Mouse (Mus musculus): Measurements from ENCODE around the gene Rnf214. TPM values are rescaled to one million over a fixed set of nuclear protein-coding genes. Genes with fewer than 3 reads are reported as not detected.
A peak's percentile ranks its signal among the peaks of the same experiment; 100 is the strongest.
"Not testable (repeated sequence)": the region's sequence is repeated elsewhere in the genome, so short reads cannot be mapped to it uniquely, and the experiment has no call there.

Rnf214 gene
- total RNA-seq, 2 experiments from 2014 or later = 75.2 to 81.3 TPM

GRCm38 (mm10) chr9:45854136-45854535, 52.6 kb downstream of the Rnf214 start:
- no peak for DNase-seq (ENCODE audit: low spot score in 2 of 2)
- no peak for TF ChIP-seq CTCF (conservative IDR thresholded peaks at IDR 0.05)
- no peak overlapping the region for H3K4me3 ChIP-seq
- H3K27ac ChIP-seq = peak overlapping the region; percentile 77

GRCm38 (mm10) chr9:45853695-45854094, 53.0 kb downstream of the Rnf214 start:
- DNase-seq (ENCODE audit: low spot score in 2 of 2) = no peak
- Histone ChIP-seq H3K27ac (peak overlapping the region; percentile 77), H3K4me3 (no peak overlapping the region)
- TF ChIP-seq CTCF (conservative IDR thresholded peaks at IDR 0.05) = no peak

DNA sequence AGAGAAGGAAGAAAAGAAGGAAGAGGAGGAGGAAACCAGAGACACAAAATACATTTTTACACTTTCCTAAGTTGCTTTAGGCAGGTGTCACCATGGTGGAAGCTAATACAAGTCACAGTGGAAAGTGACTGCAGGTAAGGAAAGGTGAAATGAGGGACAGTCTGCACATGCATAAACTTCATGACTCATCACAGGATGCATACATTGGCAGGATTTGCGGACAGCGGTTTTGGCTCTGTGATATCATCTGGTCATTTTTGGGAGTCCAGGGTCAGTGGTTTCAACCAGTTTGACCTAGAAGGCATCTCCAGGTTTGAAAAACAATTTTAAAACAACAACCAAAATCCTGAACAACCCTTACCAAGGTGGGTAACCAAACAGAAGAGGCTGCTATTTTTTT, 54.9 kb downstream of the Rnf214 start:
- TF ChIP-seq CTCF (conservative IDR thresholded peaks at IDR 0.05) = no peak
- H3K27ac ChIP-seq = no peak overlapping the region; the same call in 1 of the 2 replicates
- H3K4me3 ChIP-seq = no peak overlapping the region
- DNase-seq (ENCODE audit: low spot score in 2 of 2) = no peak

DNA sequence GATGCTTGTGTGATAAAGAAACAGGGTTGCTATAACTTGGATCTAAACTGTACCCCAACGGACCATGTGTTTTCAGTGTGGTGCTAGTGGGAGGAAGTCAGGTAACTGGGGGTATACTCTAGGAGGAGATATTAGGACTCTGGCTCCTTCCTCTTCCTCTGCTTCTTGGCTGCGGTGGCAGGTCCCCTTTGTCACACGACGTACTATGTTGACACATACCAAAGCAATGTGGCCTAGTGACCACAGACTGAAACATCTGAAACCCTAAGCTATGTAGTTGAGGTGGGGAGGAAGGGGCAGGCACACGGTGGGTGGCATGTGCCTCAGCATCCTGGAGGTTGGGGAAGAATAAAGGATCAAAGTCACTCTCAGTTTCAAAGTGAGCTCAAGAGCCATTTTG, 55.4 kb downstream of the Rnf214 start:
- 0 out of 2 replicates have a peak overlapping the region, but pooled peaks have one; percentile 78 for H3K27ac ChIP-seq
- no peak for TF ChIP-seq CTCF (conservative IDR thresholded peaks at IDR 0.05)
- no peak overlapping the region for H3K4me3 ChIP-seq
- no peak for DNase-seq (ENCODE audit: low spot score in 2 of 2)

- no peak for DNase-seq (ENCODE audit: low spot score in 2 of 2)
- TF ChIP-seq CTCF (conservative IDR thresholded peaks at IDR 0.05) = no peak
- H3K27ac ChIP-seq = peak overlapping the region; percentile 78
Measured at GRCm38 (mm10) chr9:45850528-45851155, 56.1 kb downstream of the Rnf214 start.

GRCm38 (mm10) chr9:45849528-45850408, 56.9 kb downstream of the Rnf214 start:
- no peak for DNase-seq (ENCODE audit: low spot score in 2 of 2)
- peak overlapping the region; percentile 78 for H3K27ac ChIP-seq
- H3K4me3 ChIP-seq = no peak overlapping the region
- TF ChIP-seq CTCF (conservative IDR thresholded peaks at IDR 0.05) = no peak

More at GRCm38 (mm10) chr9:45850528-45851155, 56.1 kb downstream of the Rnf214 start:
- no peak overlapping the region for H3K4me3 ChIP-seq

DNA sequence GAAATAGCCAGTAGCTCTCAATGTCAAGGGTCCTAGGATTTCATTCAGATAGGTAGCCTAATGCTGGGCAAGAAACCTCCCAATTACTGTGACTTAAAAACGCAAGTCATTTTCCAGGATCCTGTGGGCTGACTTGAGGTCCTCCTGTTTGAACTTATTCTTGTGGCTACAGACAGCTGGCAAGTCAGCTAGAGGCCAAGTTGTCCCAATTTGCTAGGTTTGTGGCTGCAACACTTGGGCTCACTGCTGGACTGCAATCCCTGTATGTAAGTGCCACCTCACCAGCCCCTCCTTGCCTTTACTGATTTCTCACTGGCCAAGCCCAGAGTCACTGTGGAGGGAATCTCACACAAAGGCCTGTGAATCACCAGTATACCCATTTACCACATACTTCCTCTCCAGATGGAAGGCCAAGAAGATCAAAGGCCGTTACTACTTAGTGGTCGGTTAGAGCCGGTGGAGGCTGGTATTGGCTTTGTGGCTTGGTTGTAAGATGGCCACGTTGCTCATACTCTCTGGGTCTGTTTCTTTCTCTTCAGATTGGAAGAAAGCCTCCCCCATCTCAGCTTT, 59.7 kb downstream of the Rnf214 start:
- Histone ChIP-seq H3K27ac (no peak overlapping the region), H3K4me3 (no peak overlapping the region)
- DNase-seq (ENCODE audit: low spot score in 2 of 2) = no peak
- no peak for TF ChIP-seq CTCF (conservative IDR thresholded peaks at IDR 0.05)

DNA sequence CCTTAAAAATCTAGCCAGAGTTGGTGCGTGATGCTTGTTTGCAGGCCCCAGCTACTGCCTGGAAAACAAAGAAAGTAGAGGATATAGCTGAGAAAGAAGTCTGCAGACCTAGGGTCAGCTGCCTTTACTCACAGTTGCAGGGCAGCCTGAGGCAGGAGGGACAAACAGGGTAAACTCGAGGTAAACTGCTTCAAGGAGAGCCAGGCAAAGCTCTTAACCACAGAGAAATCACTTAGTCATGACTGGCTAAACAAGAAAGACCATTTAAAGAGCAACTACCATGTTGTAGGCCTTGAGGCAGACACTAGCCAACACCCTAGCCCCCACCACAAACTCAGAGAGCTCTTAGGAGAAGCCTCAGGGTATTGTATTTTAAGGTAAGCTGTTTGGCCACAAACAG, 60.5 kb downstream of the Rnf214 start:
- H3K4me3 ChIP-seq; H3K27ac ChIP-seq; DNase-seq (ENCODE audit: low spot score in 2 of 2): not testable (repeated sequence)

GRCm38 (mm10) chr9:45845541-45845940, 61.2 kb downstream of the Rnf214 start:
- no peak overlapping the region for H3K4me3 ChIP-seq
- DNase-seq (ENCODE audit: low spot score in 2 of 2) = no peak
- no peak for TF ChIP-seq CTCF (conservative IDR thresholded peaks at IDR 0.05)
- H3K27ac ChIP-seq = peak overlapping the region; percentile 32; the same call in 1 of the 2 replicates

DNA sequence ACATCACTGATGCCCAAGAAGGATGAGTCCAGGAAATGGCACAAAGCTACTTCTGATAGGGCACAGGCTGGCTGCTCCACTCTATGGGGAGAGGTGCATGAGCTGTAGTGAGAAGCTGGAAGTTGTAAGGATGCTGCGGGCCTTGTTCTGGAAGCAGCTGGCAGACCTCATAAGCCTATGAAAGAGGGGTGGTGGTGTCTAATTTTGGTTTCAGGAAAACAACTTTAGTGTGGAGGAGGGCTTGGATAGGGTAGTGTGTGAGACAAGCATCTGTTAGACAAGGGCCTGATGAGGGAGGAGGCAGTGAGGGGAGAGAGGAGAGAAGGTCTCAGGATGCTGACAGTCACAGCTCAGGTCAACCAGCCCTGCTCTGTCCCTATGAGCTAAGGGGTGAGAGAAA, 62.9 kb downstream of the Rnf214 start:
- H3K4me3 ChIP-seq = no peak overlapping the region
- H3K27ac ChIP-seq = no peak overlapping the region; the same call in 1 of the 2 replicates
- no peak for DNase-seq (ENCODE audit: low spot score in 2 of 2)
- no peak for TF ChIP-seq CTCF (conservative IDR thresholded peaks at IDR 0.05)

- TF ChIP-seq CTCF (conservative IDR thresholded peaks at IDR 0.05) = no peak
- no peak for DNase-seq (ENCODE audit: low spot score in 2 of 2)
- Histone ChIP-seq H3K27ac (peak overlapping the region; percentile 46; the same call in 1 of the 2 replicates), H3K4me3 (no peak overlapping the region; the same call in 1 of the 2 replicates)
Measured at GRCm38 (mm10) chr9:45843007-45843406, 63.7 kb downstream of the Rnf214 start.

- no peak for TF ChIP-seq CTCF (conservative IDR thresholded peaks at IDR 0.05)
- H3K4me3 ChIP-seq = peak overlapping the region; percentile 95
- H3K27ac ChIP-seq = peak overlapping the region; percentile 2; the same call in 1 of the 2 replicates
- DNase-seq (ENCODE audit: low spot score in 2 of 2) = no peak
Measured at GRCm38 (mm10) chr9:45841458-45841857, 65.3 kb downstream of the Rnf214 start.

DNA sequence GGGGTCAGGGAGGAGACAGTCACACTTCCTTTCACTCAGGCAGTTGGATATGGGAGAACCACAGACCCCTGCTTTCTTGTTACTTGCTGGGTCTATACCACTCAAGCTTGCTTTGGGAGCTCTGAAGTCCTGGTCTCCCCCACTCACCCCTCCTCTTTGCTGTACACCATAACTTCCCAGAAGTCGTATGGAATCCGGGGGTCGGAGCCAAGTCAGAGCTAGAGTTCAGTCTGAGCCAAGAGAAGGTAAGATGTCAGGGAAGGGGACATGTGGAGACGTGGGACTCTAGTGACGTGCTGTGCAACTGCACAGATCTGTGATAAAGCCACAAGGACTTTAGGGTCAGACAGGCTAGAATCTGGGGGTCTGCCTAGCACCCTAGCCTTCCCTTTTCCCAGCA, 66.4 kb downstream of the Rnf214 start:
- peak overlapping the region; percentile 95 for H3K4me3 ChIP-seq
- no peak for TF ChIP-seq CTCF (conservative IDR thresholded peaks at IDR 0.05)
- no peak for DNase-seq (ENCODE audit: low spot score in 2 of 2)
- H3K27ac ChIP-seq = peak overlapping the region; percentile 94; the same call in 1 of the 2 replicates

All from layer of hippocampus, adult 2 months (tissue).